Mouse (Mus musculus) layer of hippocampus, adult 8-10 months (tissue): ENCODE measurements around the gene Gm1553. TPM values are rescaled to one million over a fixed set of nuclear protein-coding genes. Genes with fewer than 3 reads are reported as not detected.

ENCODE experiments used
- DNase-seq, 2 experiments: peaks; one replicate each; pipeline ENCODE4 v3.0.0; 2022; ENCODE audit warnings: low spot score in 2 of 2
- total RNA-seq, 4 experiments: library from RNA; stranded (reverse); gene quantifications; 2 replicates each; pipeline ENCODE4 v1.2.4; 2022

Gm1553 gene
- total RNA-seq, result not detected

DNA sequence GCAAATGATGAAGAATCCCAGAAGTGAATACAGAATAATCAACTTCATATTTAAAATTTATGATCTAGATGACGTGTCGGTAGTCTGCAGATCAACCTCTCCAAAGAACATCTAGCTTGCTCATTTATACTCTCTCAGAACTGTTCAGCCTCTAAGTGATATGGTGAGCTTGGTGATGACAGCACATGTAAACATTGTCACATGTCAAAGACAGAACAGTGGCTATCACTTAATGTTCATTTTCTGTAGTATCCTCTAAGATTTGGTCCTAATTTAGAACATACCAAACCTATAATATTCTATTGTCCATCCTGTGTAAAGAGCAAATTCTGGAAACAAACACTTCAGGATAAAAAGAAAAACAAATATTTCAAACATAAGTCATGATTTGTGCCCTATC is at the start of gene Gm1553:
TSS of gene Gm1553 (minus strand) at position 101 of the 400 bp plus-strand sequence.
- DNase-seq, result no peak

Other genes with a start within 250 kb of the Gm1553 start
- gene 4932415D10Rik, start 176.0 kb downstream of the Gm1553 start, total RNA-seq, result under 1 TPM in 1 of 4 experiments, not detected in 3; 0.05 TPM
- gene Gm4924, start 138.4 kb downstream of the Gm1553 start, total RNA-seq, result 10 to 100 TPM in 3 of 4 experiments, 1 to 10 TPM in 1; 9.2 to 11.3 (median 10.6) TPM
- 10 to 100 TPM; 19.7 to 22.4 (median 19.7) TPM for gene 1190007I07Rik, start 130.6 kb upstream of the Gm1553 start, total RNA-seq
- gene Tdg, start 137.2 kb upstream of the Gm1553 start, total RNA-seq, result 10 to 100 TPM; 35.5 to 42.7 (median 36.9) TPM
- gene Glt8d2, start 198.0 kb upstream of the Gm1553 start, total RNA-seq, result 10 to 100 TPM; 13.9 to 26.8 (median 18.1) TPM
- 10 to 100 TPM; 40.1 to 62.4 (median 51.7) TPM for gene Hcfc2, start 203.5 kb upstream of the Gm1553 start, total RNA-seq